Mouse (Mus musculus) thymus, adult 2 months (tissue): ENCODE measurements around the gene Borcs6. TPM values are rescaled to one million over a fixed set of nuclear protein-coding genes. Genes with fewer than 3 reads are reported as not detected.

Source experiments
- DNase-seq: peaks from one replicate; pipeline ENCODE4 v3.0.0; 2021
- H3K27ac ChIP-seq: fragments of 200-500 bp; 2 replicates; pipeline ENCODE4 v1.5.1; 2012; ENCODE audit warnings: low read length, control low read depth; ENCODE audit not compliant: control insufficient read depth, insufficient read depth
- H3K27me3 ChIP-seq: fragments of 200-500 bp; 2 replicates; pipeline ENCODE4 v1.6.1; 2012; ENCODE audit warnings: mild to moderate bottlenecking, low read length, moderate library complexity, mixed read lengths; ENCODE audit not compliant: control insufficient read depth, insufficient read depth
- H3K36me3 ChIP-seq: fragments of 200-500 bp; 2 replicates; pipeline ENCODE4 v1.6.1; 2012; ENCODE audit warnings: mild to moderate bottlenecking, low read length, moderate library complexity; ENCODE audit not compliant: control insufficient read depth, insufficient read depth
- H3K4me1 ChIP-seq: fragments of 200-500 bp; replicated peaks from 2 replicates; pipeline ENCODE4 v1.6.1; 2012; ENCODE audit warnings: low read length; ENCODE audit not compliant: control insufficient read depth, insufficient read depth
- H3K4me3 ChIP-seq: fragments of 200-500 bp; 2 replicates; pipeline ENCODE4 v1.5.1; 2012; ENCODE audit warnings: mild to moderate bottlenecking, low read length, control low read depth, moderate library complexity; ENCODE audit not compliant: control insufficient read depth, insufficient read depth
- CTCF ChIP-seq: fragments of 200-500 bp; IDR thresholded peaks from 2 replicates; pipeline ENCODE4 v1.5.1; 2012; ENCODE audit warnings: mild to moderate bottlenecking, control low read depth, low read length, moderate library complexity, borderline replicate concordance; ENCODE audit not compliant: control insufficient read depth, poor library complexity, insufficient read depth; ENCODE audit errors: extremely low read depth
- POLR2A ChIP-seq: fragments of 200-500 bp; IDR thresholded peaks from 2 replicates; pipeline ENCODE4 v1.6.1; 2012; ENCODE audit warnings: mild to moderate bottlenecking, low read length, control low read depth, moderate library complexity; ENCODE audit not compliant: control insufficient read depth, poor library complexity, insufficient read depth; ENCODE audit errors: extremely low read depth
- WGBS: fragments of 180-500 bp; shearing (Covaris S2); methylation state at CpG from one replicate; pipeline ENCODE4 v1.1.7; 2018; 5-methylcytosine and 5-hydroxymethylcytosine counted together
- polyA plus RNA-seq: library from polyadenylated mRNA; depleted of rRNA; stranded (reverse); fragments of >200 nt; gene quantifications from 2 replicates; pipeline ENCODE4 v1.2.3, GENCODE M21; 2012

The Borcs6 gene
- polyA plus RNA-seq, 1 experiment: 18.0 TPM

DNA sequence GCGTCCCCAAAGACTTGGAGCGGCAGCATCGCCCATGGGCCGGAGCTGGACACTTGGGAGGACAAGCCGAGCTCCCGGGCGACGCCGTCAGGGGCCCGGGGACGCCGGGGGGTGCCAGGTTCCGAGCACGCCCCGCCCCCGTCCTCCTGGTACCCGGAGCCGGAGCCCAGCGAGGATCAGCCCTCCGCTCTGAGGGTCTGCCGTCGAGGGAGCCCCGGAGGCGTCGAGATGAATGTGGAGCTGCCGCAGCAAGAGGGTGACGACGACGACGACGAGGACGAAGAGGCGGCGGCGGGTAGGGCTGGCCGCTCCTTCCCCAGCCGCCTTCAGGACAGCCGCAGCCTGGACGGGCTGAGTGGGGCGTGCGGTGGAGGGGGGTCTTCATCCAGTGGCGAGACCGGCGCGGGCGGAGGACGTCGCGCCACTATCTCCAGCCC, 476 bp downstream of the Borcs6 start:
- no peak for TF ChIP-seq CTCF
- TF ChIP-seq POLR2A: no peak
- peak; percentile 58 for DNase-seq
- Histone ChIP-seq H3K4me1 (peaks cover 27% of the 10 kb centered on the region), H3K36me3 (no peaks in the 10 kb centered on the region), H3K27me3 (no peaks in the 10 kb centered on the region), H3K27ac (no peak overlapping the region), H3K4me3 (peak overlapping the region; percentile 84)
- under 1% methylated on average over 49 of the region's 49 CpGs for WGBS

DNA sequence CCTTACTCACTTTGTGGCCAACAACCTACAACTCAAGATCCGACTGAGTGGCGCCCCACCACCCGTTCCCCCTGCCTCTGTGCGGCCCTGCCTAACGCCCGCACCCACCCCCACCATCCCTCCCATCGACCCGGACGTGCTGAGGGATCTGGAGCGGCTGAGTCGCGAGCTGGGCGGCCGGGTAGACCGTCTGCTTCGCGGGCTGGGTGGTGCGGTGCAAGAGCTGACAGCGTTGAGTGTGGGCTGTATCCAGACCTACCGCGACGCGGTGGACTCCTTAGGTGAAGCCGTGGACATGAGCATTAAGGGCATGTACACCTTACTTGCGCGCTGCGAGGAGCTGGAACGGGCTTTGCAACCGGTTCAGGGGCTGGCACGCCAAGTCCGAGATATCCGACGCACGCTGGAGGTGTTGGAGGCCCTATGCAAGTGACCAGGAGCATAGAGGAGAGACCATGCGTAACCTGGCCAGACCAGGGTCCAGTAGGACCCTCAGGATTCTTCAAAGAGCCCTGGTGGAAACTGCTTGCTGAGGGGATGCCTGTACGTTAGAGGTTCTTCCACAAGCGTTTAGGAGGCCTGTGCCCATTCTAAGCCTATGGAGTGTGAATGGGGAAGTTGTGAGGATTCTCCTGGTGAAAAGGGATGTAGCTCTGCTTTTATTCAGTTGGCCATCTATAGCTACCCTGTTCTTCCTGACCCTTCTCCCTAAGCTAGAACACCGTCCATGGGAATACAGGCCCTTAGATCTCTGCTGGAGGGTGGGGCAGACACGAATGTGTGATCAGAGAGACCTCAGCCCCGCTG, 1.1 kb downstream of the Borcs6 start:
- peak overlapping the region; percentile 84 for H3K4me3 ChIP-seq
- TF ChIP-seq CTCF (no peak), POLR2A (no peak)
- H3K27me3 ChIP-seq: no peaks in the 10 kb centered on the region
- H3K4me1 ChIP-seq: peaks cover 26% of the 10 kb centered on the region
- no peak overlapping the region for H3K27ac ChIP-seq
- WGBS: 10% methylated on average over 40 of the region's 40 CpGs
- DNase-seq: no peak
- no peaks in the 10 kb centered on the region for H3K36me3 ChIP-seq

DNA sequence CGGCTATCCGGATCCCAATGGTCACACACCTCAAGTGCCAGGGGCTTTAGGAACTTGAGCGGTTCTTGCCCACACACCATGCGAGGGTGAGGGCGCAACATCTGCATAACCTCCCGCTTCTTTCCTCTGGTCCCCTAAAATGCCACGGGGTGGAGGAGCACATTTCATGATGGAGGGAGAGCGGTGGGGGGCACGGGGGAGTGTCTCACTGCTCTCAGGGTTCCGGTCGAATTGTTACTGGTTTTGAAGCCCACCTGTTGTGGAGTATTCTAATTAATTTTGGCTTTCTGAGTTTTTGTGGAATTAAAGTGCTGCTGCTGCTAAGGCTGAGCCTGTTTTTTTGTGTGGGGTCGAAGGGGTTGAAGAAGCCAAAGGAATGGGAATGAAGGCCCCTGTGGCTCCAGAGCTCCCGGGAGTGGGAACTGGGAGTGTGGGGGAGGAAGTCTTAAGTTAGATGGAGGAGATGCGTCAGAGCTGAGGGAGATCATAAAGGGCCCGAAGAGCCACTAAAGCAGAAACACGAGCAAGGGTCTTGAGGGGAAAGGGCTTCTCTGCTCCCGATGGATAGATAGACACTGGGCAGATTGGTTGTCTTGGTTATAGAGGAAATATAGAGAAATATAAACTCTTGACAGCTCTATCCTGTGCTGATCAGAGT, 1.9 kb downstream of the Borcs6 start:
- Histone ChIP-seq H3K27ac (no peak overlapping the region), H3K4me1 (peaks cover 29% of the 10 kb centered on the region), H3K4me3 (no peak overlapping the region; the same call in 1 of the 2 replicates), H3K27me3 (no peaks in the 10 kb centered on the region), H3K36me3 (no peaks in the 10 kb centered on the region)
- no peak for DNase-seq
- WGBS: 83% methylated on average over 17 of the region's 17 CpGs
- TF ChIP-seq CTCF (no peak), POLR2A (no peak)

DNA sequence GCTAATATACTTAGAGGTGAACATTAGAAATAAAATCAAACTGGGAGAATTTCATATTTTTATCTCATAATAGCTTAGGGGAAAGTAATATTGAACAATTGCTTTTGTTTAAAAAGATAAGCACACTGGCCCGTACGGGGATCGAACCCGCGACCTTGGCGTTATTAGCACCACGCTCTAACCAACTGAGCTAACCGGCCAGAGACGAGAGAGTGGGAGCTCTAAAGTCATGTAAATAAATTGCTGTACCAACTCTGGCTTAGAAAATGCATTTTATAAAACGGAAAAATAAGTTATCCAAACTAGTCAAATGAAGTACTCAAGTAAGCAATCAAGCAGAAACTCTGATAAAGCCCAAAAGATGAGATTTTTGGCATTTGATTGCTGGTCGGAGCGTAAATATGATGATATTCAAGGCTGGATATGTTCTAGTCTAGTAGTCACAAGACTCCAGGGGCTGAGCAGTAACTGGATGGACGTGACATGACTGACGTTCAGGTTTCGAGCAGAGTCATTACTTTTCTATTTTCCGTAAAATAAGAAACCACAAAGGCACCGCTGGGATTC, 2.8 kb downstream of the Borcs6 start:
- Histone ChIP-seq H3K4me3 (no peak overlapping the region), H3K27ac (no peak overlapping the region), H3K4me1 (peaks cover 32% of the 10 kb centered on the region)

DNA sequence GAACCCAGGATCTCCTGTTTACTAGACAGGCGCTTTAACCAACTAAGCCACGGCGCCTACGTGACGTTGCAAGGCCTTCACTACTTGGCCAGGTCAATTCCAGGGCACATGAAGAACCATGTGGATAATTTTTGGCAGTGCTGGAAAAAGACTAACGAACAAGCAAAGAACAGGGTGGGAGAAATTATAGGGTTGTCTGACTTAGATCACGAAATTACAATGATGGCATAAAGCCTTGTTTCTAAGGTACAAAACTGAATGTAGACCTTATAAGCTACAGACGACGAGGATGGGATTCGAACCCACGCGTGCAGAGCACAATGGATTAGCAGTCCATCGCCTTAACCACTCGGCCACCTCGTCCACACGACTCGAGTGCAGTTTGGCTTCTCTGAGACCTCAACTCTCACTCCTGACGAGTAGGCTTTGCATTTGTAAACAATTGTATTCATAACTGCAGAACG, 3.3 kb downstream of the Borcs6 start:
- Histone ChIP-seq H3K27ac (peak overlapping the region; percentile 87; the same call in 1 of the 2 replicates), H3K36me3 (no peaks in the 10 kb centered on the region), H3K4me3 (peak overlapping the region; percentile 48), H3K27me3 (no peaks in the 10 kb centered on the region), H3K4me1 (peaks cover 32% of the 10 kb centered on the region)
- under 1% methylated on average over 19 of the region's 19 CpGs for WGBS
- TF ChIP-seq CTCF: no peak
- no peak for TF ChIP-seq POLR2A
- peak; percentile 93 for DNase-seq

More for the DNA sequence above, 2.8 kb downstream of the Borcs6 start:
- Histone ChIP-seq H3K27me3 (no peaks in the 10 kb centered on the region), H3K36me3 (no peaks in the 10 kb centered on the region)
- DNase-seq: peak; percentile 67
- 1% methylated on average over 17 of the region's 17 CpGs for WGBS
- no peak for TF ChIP-seq CTCF
- no peak for TF ChIP-seq POLR2A

DNA sequence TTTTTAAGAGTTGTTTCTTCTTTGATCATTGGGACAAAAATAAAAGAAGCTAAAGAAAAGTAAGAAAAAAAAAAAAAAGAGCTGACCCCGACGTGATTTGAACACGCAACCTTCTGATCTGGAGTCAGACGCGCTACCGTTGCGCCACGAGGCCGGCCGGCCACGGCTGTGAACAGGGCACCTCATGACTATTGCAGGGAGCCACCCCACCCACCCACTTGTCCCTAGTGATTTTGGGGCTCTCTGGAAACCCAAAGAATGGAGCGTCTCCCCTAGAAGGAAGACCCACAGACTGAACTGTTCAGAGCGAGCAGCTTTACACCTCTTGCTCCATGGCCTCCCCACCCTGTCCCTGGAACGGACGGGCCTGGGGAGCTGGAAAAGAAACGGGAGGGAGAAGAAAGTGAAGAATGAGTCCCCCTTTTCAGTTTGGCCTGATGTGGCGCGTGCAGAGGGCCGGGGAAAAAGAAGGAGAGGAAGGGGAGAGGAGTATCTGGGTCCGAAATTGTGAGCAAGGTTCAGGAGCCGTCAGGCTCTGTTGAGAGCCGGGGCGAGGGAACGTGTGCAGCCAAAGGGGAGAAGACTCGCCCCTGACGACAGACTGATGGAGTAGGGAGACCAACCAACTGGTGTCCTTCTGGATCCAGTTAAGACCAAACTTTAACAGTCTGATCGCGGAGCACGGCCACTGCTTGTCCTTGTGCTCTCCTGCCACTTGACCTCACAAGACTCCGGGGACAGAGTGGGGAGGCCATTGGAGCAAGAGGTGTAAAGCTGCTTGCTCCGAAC, 4.1 kb downstream of the Borcs6 start:
- peak; percentile 66 for DNase-seq

More for the DNA sequence above, 4.1 kb downstream of the Borcs6 start:
- H3K27me3 ChIP-seq: no peaks in the 10 kb centered on the region
- peaks cover 26% of the 10 kb centered on the region for H3K4me1 ChIP-seq
- TF ChIP-seq CTCF (no peak), POLR2A (peak; percentile 2; the same call in 1 of the 2 replicates)
- H3K36me3 ChIP-seq: no peaks in the 10 kb centered on the region
- H3K4me3 ChIP-seq: peak overlapping the region; percentile 82
- WGBS: 2% methylated on average over 31 of the region's 31 CpGs
- peak overlapping the region; percentile 87; the same call in 1 of the 2 replicates for H3K27ac ChIP-seq
